ENCODE assay signal across 22 mouse cellular contexts in genomic region chrX:48456956-48457355, GRCm38 (mm10).
"Had no signal": no experiment of that assay in that cellular context is flagged by ENCODE, and none has a peak within 500 bp of the region (broad histone marks: within the 10 kb centered on the region; RNA-seq: fewer than 3 reads in every experiment).

No protein-coding gene starts in this region.

- H3K36me3 ChIP-seq: limb, embryonic 10.5 days; limb, embryonic 13.5 days; liver, embryonic 12.5 days; liver, embryonic 15.5 days; lung, embryonic 15.5 days; midbrain, embryonic 10.5 days; midbrain, embryonic 13.5 days; neural tube, embryonic 13.5 days had no signal

- H3K9me3 ChIP-seq: limb, embryonic 10.5 days; limb, embryonic 13.5 days; liver, embryonic 12.5 days; liver, embryonic 15.5 days; lung, embryonic 15.5 days; midbrain, embryonic 13.5 days; neural tube, embryonic 13.5 days had no signal

- H3K4me1 ChIP-seq: limb, embryonic 13.5 days; neural tube, embryonic 13.5 days had no signal

- H3K4me3 ChIP-seq: layer of hippocampus, adult 2 months; limb, embryonic 10.5 days; limb, embryonic 13.5 days; liver, embryonic 12.5 days; liver, embryonic 15.5 days; lung, embryonic 15.5 days; megakaryocyte, embryonic 14.5 days; midbrain, embryonic 10.5 days; midbrain, embryonic 13.5 days; myocyte; neural tube, embryonic 13.5 days had no signal

- H3K27ac ChIP-seq: kidney, postnatal 0 days; layer of hippocampus, adult 2 months; limb, embryonic 10.5 days; limb, embryonic 13.5 days; liver, embryonic 12.5 days; liver, embryonic 15.5 days; lung, embryonic 15.5 days; midbrain, embryonic 10.5 days; midbrain, embryonic 13.5 days; neural tube, embryonic 13.5 days had no signal

- H3K27me3 ChIP-seq: lung, embryonic 15.5 days had no signal

- H3K4me2 ChIP-seq: limb, embryonic 13.5 days; liver, embryonic 12.5 days; liver, embryonic 15.5 days; lung, embryonic 15.5 days; midbrain, embryonic 13.5 days; neural tube, embryonic 13.5 days had no signal

- DNase-seq: kidney, postnatal 25 days; layer of hippocampus, adult 9-11 months; liver; lung, adult 18-20 months; lung, postnatal 10 days; lung, postnatal 36 days; retina, postnatal 1 day; thymus, adult 18-20 months; thymus, postnatal 25 days had no signal

- H3K9ac ChIP-seq: limb, embryonic 13.5 days; liver, embryonic 12.5 days; liver, embryonic 15.5 days; lung, embryonic 15.5 days; midbrain, embryonic 13.5 days; neural tube, embryonic 13.5 days had no signal

- ATAC-seq: liver, embryonic 12.5 days; midbrain, embryonic 13.5 days; midbrain, embryonic 16.5 days had no signal
